Mouse (Mus musculus) kidney, adult 2 months (tissue): ENCODE data around the gene Gon4l. TPM values are rescaled to one million over a fixed set of nuclear protein-coding genes. Genes with fewer than 3 reads are reported as not detected.
"Not testable (repeated sequence)": the region's sequence is repeated elsewhere in the genome, so short reads cannot be mapped to it uniquely, and the experiment has no call there.

Experiments used
- DNase-seq: peaks from one replicate; pipeline ENCODE4 v3.0.0; 2021
- H3K27ac ChIP-seq: fragments of 200-500 bp; 2 replicates; pipeline ENCODE4 v1.5.1; 2012; ENCODE audit warnings: low read depth, low read length, control low read depth, inconsistent platforms; ENCODE audit not compliant: insufficient read depth
- H3K27me3 ChIP-seq: fragments of 200-500 bp; replicated peaks from 2 replicates; pipeline ENCODE4 v1.6.1; 2012; ENCODE audit warnings: mild to moderate bottlenecking, moderate library complexity, low read length, inconsistent platforms; ENCODE audit not compliant: control insufficient read depth, insufficient read depth
- H3K36me3 ChIP-seq: fragments of 200-500 bp; 2 replicates; pipeline ENCODE4 v1.6.1; 2012; ENCODE audit warnings: mild to moderate bottlenecking, moderate library complexity, low read length, inconsistent platforms; ENCODE audit not compliant: control insufficient read depth, insufficient read depth
- H3K4me1 ChIP-seq: fragments of 200-500 bp; 2 replicates; pipeline ENCODE4 v1.6.1; 2011; ENCODE audit warnings: low read length; ENCODE audit not compliant: control insufficient read depth, insufficient read depth
- H3K4me3 ChIP-seq: fragments of 200-500 bp; 2 replicates; pipeline ENCODE4 v1.5.1; 2011; ENCODE audit warnings: mild to moderate bottlenecking, low read depth, low read length, control low read depth; ENCODE audit not compliant: insufficient read depth
- CTCF ChIP-seq: fragments of 200-500 bp; conservative IDR thresholded peaks from 2 replicates; pipeline ENCODE4 v1.5.1; 2011; ENCODE audit warnings: low read depth, mild to moderate bottlenecking, control low read depth, low read length, moderate library complexity, mixed read lengths; ENCODE audit not compliant: insufficient read depth, insufficient read length
- POLR2A ChIP-seq: fragments of 200-500 bp; IDR thresholded peaks from one replicate; pipeline ENCODE4 v1.6.1; 2011; ENCODE audit warnings: low read depth, low read length, control low read depth
- WGBS: fragments of 180-500 bp; shearing (Covaris S2); methylation state at CpG from one replicate; pipeline ENCODE4 v1.1.7; 2018; 5-methylcytosine and 5-hydroxymethylcytosine counted together
- polyA plus RNA-seq: library from polyadenylated mRNA; depleted of rRNA; stranded (reverse); fragments of >200 nt; gene quantifications from 2 replicates; pipeline ENCODE4 v1.2.3, GENCODE M21; 2012; rRNA removed

Gon4l gene
- polyA plus RNA-seq = 11.8 and 12.4 TPM in 2 replicates

DNA sequence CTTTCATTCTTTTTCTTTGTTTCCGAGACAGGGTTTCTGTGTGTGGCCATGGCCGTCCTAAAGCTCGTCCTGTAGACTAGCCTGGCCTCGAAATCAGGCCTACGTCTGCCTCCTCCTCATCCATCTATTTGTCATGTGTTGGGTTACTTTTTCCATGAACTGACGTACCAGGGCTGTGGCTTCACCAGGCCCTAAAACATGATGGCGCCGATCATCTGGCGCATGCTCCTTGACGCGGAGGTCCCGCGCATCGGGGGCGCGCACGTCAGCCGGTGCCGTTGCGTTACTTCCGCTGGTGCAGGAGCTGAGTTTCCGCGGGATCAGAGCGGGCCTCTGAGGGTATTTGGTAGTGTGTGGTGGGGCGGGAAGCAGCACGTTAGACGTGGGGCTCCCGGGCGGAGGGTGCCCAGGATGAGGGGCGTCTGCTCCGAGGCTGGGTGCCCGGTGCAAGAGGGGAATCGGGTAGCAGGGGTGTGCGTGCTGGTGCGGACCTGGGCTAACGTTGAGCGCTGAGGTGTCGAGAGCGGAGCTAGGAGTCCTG lies at the start of gene Gon4l:
Gon4l (plus strand) TSS at position 281 of the 541 bp plus-strand sequence.
- Histone ChIP-seq H3K4me3 (peak within 1 kb of the TSS; percentile 68), H3K27ac (peak within 1 kb of the TSS; percentile 6; the same call in 1 of the 2 replicates)
- H3K4me1 ChIP-seq, H3K27me3 ChIP-seq, H3K36me3 ChIP-seq: not testable (repeated sequence)
- WGBS = 3% methylated on average over 28 of the region's 39 CpGs
- DNase-seq = peak; percentile 43

DNA sequence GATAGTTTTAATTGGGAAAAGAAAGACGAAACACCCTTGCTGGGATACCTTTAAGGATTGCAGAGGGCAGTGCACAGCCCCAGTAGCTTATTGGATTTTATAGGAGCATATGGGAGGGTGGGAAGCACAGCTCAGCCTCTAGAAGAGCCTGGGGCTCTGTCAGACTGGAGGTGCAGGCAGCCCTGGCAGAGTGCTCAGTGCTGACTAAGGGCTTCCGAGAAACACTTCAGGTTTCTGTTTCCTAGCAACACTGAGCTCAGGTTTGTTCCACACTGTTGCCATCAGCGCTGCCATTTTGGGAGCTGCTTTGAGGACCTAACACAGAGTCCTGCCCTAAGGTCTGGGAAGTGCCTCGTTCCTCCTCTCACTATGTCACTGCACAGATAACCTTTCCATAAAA lies 48.7 kb upstream of the Gon4l start:
- 91% methylated on average over 1 of the region's 4 CpGs for WGBS
- not testable (repeated sequence) for H3K27me3 ChIP-seq, H3K4me1 ChIP-seq, DNase-seq, H3K27ac ChIP-seq, H3K4me3 ChIP-seq, H3K36me3 ChIP-seq

DNA sequence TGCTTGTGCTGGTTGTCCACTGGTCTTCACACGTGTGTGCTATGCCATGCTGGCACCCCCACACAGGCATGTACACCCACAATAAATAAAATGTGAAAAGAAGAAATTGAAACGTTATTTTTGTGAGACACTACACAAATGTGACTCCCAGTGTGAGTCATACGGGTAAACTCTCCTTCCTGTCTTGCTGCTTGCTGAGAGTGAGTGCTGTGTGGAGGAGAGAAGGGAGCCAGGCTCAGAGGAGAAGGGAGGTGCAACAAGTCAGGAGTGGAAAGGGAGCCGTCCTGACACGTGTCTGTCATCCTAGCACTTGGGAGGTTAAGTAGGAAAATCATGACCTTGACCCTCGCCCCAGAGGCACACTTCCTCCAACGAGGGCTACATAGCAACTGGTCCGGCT lies 48.2 kb upstream of the Gon4l start:
- H3K36me3 ChIP-seq, H3K4me1 ChIP-seq, H3K27ac ChIP-seq, DNase-seq, H3K27me3 ChIP-seq, H3K4me3 ChIP-seq: not testable (repeated sequence)
- WGBS = no CpG with 5 or more reads among the region's 8 CpGs

DNA sequence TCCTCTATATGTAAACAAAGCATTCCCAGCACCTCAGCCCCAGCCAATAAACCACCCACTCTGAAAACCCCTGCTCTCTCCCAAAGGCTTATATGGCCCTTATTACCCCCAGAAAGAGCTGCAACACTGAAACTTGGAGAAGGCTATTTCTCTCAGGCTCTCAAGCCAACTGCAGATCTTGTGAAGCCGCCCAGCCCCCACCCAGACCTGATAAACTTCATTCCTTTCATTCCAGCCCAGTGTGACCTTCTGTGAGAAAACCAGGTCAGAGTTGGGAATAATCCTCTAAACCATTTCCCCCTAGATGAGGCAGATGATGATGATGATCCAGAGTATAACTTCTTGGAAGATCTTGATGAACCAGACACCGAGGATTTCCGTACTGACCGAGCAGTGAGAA lies 47.0 kb upstream of the Gon4l start:
- not testable (repeated sequence) for DNase-seq, H3K36me3 ChIP-seq, H3K27me3 ChIP-seq, H3K4me3 ChIP-seq, H3K4me1 ChIP-seq, H3K27ac ChIP-seq
- WGBS = 89% methylated on average over 3 of the region's 4 CpGs

DNA sequence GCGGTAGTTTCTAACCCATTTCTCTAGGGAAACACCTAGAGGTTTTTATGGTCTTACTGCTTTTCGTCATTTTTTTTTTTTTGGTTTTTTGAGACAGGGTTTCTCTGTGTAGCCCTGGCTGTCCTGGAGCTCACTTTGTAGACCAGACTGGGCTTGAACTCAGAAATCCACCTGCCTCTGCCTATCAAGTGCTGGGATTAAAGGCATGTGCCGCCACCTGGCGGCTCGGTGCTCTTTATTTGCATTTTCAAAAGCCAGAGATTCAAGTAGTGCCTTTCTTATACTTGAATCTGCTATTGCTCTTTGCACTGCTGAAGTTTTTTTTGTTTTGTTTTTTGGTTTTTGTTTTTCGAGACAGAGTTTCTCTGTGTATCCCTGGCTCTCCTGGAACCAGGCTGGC lies 37.5 kb upstream of the Gon4l start:
- H3K27ac ChIP-seq, H3K27me3 ChIP-seq, H3K4me1 ChIP-seq, H3K36me3 ChIP-seq, DNase-seq, H3K4me3 ChIP-seq: not testable (repeated sequence)
- 88% methylated on average over 6 of the region's 6 CpGs for WGBS

DNA sequence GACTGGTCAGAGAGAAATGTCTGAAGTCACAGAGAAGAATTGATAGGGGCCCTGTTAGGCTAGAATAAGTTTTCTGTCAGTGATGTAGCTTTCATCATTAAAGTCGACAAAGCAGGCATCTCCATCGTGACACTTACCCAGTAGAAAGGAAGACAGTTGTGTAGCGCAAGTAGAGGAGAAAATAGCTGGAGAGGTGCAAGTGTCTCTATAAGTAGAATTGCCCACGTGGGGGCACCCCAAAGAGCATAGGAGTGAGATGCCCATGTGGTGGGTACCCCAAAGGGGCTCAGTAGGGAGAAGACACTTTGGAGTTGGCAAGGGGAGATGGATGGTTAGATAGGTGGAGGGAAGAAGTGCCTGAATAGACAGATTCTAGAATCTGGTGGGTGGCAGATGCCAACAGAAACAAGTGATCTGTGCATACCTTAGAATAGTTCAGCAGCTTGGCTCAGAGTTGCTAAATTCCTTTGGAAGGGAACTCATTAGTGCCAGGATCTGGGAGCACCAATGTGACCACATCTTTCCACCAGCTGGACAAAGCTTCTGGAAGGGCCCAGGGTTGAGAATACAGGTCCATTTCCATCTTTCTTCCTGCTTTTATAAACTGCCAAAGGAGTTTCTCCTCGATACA lies 31.0 kb upstream of the Gon4l start:
- no peak for DNase-seq
- no peaks in the 10 kb centered on the region for H3K4me1 ChIP-seq
- H3K4me3 ChIP-seq = no peak overlapping the region
- H3K27ac ChIP-seq = no peak overlapping the region
- TF ChIP-seq CTCF = no peak
- TF ChIP-seq POLR2A = no peak
- H3K27me3 ChIP-seq = no peaks in the 10 kb centered on the region
- H3K36me3 ChIP-seq = 0 out of 2 replicates have a peak, but pooled peaks cover 1% of the 10 kb centered on the region
- WGBS = 86% methylated on average over 5 of the region's 5 CpGs

DNA sequence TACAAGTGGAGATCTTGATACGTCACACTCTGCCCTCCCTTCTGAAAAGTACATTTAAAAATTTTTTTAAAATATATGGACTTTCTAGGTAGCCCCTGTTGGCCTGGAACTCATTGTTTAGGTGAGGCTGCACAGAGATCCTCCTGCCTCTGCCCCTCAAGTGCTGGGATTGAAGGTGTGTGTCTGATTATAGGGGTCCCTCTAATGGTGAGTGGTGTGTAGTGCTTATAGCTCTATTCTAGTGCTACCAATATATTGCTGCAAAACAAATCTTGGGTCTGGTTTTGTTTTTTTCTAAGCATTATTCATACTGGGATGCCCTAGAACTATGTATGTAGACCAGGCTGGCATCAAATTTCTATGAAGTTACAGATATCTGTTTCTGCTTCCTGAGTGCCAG lies 9.3 kb upstream of the Gon4l start:
- TF ChIP-seq CTCF (no peak), POLR2A (no peak)
- H3K27ac ChIP-seq = no peak overlapping the region
- no peak overlapping the region for H3K4me3 ChIP-seq
- no peaks in the 10 kb centered on the region for H3K4me1 ChIP-seq
- H3K36me3 ChIP-seq = no peaks in the 10 kb centered on the region
- no peaks in the 10 kb centered on the region for H3K27me3 ChIP-seq
- peak; percentile 20 for DNase-seq
- 96% methylated on average over 1 of the region's 1 CpGs for WGBS

DNA sequence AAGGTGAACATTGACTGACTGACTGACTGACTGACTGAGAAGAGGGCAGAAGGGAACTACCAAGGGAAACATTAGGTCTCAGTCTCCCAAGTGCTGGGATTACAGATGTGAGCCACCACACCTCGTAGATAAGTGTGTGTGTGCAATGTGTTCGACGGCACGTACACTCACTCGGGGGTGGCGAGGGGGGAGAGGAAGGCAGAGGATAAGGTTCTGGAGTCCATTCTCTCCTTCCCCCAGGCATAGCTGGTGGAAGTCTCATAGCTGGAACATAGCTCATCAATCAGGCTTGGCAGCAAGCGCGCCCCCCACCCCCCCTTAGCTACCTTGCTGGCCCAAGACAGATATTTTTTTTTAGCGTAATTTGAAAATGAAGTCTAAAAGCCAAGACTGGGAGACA lies 7.8 kb upstream of the Gon4l start:
- TF ChIP-seq POLR2A (no peak), CTCF (no peak)
- H3K36me3 ChIP-seq = no peaks in the 10 kb centered on the region
- no peak overlapping the region for H3K4me3 ChIP-seq
- DNase-seq = no peak
- H3K4me1 ChIP-seq = no peaks in the 10 kb centered on the region
- 91% methylated on average over 9 of the region's 9 CpGs for WGBS
- no peaks in the 10 kb centered on the region for H3K27me3 ChIP-seq
- no peak overlapping the region for H3K27ac ChIP-seq

DNA sequence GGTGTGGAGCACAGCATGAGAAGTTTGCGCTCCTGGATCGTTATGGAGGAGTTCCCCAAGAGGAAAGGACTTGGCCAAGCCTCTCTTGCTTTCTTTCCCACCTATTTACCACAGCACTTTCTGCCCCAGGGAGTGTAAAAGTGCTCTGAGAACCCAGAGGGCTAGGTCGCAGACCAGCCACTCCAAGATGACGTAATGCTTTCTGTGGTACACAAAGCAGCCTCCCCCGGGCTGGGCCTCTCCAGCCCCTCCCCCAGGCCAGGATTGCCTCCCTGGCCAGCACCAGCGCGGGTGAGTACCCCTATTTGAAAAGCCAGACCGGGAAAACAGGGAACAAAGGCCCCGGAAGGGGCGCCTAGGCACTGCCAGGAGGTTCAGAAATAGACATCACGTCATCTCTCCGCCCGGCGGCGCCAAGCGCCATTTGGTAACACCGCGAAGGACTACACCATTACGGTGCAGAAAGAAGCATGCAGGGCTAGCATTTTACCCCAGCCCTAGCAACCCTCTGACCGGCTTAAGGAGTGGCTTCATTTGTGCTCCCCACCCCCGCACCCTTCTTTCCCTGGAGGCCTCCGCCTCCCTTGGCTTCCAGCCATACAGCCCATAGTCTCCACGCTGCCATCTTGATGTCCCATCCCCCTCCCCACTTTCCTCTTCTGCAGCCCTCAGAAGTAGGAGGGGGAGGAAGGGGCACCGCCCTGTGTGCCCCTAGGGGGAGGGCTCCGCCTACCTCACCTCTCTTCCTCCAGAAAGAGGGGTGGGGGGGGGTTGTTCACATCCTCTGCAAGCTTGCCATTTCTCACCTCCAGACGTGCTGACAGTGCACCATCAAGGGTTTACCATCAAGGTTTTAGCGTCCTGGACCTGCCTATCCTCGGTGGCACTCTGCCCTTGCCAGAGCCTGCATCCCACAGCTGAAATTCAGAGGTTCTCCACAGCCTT lies 3.6 kb upstream of the Gon4l start:
- peak overlapping the region; percentile 35; the same call in 1 of the 2 replicates for H3K4me3 ChIP-seq
- not testable (repeated sequence) for H3K27me3 ChIP-seq, H3K27ac ChIP-seq, H3K4me1 ChIP-seq, H3K36me3 ChIP-seq
- 10% methylated on average over 23 of the region's 28 CpGs for whole genome bisulfite sequencing
- DNase-seq = peak; percentile 28

DNA sequence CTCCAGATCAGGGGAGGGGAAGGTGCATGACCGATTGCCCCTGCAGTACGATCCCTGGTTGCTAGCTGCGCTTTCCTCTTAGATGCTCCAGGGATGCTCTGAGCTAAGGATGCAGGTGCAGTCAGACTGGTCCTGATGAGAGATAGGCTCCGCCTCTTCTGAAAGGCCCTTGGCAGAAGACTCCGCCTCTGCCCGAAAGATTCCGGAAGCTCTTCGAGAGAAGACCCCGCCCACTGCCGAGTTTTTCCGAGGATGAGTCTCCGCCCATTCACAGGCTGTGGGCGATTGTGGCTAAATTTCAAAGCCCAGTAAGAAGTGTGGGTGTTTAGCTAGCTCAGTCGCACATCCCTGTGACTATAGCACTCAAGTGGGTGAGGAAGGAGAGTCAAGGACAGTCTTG lies 2.6 kb upstream of the Gon4l start:
- H3K27me3 ChIP-seq, H3K4me3 ChIP-seq, H3K36me3 ChIP-seq, H3K4me1 ChIP-seq, H3K27ac ChIP-seq: not testable (repeated sequence)
- WGBS = 6% methylated on average over 14 of the region's 14 CpGs
- peak; percentile 66 for DNase-seq
